Mouse (Mus musculus) spleen, postnatal 14 days (tissue): Measurements from ENCODE around the gene Pafah1b1.
A peak's percentile ranks its signal among the peaks of the same experiment; 100 is the strongest.

Source experiments
- DNase-seq, 2 experiments: peaks; one replicate each; pipeline ENCODE4 v3.0.0; 2021 to 2022; ENCODE audit warnings: low spot score in 2 of 2

Gene Pafah1b1

DNA sequence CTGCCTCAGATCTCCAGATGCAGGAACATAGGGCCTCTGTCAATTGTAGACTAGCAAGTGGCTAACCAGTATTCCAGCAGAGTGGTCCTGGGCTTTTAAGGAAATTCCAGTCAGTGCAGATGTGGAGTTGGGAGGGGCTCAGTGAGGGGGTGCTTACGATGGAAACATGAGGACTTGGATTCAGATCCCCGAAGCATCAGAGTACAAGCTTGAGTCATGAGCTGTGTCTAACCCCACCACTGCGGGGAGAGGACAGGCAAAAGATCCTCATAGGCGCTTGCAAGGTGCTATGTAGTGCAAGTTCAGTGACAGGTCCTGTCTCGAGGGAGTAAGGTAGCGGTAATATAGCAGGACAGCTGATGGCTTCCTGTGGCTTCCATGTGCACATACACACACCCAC is 62.2 kb downstream of the Pafah1b1 start:
- no peak for DNase-seq

DNA sequence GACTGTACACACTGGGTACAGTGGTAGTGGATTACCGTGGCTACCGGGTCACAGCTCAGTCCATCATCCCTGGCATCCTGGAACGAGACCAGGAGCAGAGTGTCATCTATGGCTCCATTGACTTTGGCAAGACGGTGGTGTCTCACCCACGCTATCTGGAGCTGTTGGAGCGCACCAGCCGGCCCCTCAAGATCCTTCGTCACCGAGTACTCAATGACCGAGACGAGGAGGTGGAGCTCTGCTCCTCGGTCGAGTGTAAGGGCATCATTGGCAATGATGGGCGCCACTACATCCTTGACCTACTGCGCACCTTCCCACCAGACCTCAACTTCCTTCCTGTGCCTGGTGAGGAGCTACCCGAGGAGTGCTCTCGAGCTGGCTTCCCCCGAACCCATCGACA is 62.8 kb downstream of the Pafah1b1 start:
- DNase-seq, result no peak

DNA sequence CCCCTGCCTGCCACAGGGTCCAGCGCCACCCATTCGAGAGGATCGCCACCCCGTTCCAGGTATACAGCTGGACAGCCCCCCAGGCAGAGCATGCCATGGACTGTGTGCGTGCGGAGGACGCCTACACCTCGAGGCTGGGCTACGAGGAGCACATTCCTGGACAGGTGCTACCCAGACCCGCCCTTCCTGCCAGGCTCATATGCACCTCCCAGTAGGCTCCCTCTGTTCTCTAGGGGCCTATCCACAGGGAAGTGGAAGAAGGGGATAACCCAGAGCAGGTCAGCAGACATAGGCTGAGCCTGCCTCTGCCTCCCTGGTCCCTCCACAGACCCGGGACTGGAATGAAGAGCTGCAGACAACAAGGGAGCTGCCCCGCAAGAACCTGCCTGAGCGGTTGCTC is 64.1 kb downstream of the Pafah1b1 start:
- DNase-seq, result no peak

DNA sequence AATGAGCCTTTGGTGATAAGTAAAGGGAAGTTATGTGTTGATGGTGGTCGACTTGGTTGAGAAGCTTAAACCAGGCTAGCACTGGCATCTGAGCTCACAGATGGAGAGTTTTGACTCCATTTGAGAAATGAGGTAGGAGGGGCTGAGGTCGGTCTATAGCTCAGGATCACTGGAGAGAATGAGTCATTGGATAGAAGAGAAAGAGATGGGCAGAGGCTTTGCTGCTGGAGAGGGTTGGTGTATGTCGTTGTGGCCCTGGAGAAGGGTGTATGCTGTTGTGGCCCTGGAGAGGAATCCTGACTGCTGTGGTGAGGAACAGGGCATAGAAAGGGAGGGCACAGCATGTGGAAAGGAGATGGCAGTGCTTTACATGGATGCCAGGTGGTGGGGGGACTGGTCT is 68.5 kb downstream of the Pafah1b1 start:
- DNase-seq, result no peak

DNA sequence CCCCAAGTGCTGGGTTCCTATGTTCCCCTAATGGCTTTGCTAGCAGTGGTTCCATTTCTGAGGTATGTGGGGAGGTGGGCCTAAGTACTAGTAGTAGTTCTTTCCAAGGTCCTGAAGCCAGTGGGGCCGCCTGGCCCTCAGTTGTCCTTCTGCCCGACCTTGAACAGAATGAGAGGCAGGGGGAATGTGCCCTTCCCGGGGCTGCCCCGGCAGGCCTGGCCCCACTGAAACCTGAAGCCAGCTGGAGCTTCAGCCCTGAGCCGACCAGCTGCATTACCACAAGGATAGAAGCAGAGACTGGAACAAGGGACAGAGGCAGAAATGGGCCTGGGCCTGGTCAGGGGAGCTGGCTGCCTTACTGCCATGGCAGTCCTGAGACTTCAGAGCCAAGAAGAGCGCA is 71.1 kb downstream of the Pafah1b1 start:
- no peak for DNase-seq

DNA sequence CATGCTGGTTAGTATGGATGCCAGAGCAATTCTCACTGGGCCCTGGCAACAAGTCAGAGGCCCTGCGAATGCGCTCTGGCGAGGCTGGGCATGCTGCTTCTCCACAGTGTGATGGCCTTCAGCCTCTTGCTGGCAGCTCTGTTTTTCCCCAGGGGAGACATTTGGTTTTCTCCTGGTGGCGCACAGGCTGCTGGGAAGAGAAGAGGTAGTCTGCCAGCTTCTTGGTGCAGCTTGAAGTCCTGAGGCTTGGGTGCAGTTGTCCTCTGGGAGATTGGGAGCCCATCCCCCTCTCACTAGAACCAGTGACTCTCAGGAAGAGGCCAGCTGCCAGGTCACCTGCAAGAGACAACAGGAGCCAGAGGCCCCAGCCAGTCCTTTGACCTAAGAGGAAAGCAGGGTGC is 71.7 kb downstream of the Pafah1b1 start:
- DNase-seq, result no peak

DNA sequence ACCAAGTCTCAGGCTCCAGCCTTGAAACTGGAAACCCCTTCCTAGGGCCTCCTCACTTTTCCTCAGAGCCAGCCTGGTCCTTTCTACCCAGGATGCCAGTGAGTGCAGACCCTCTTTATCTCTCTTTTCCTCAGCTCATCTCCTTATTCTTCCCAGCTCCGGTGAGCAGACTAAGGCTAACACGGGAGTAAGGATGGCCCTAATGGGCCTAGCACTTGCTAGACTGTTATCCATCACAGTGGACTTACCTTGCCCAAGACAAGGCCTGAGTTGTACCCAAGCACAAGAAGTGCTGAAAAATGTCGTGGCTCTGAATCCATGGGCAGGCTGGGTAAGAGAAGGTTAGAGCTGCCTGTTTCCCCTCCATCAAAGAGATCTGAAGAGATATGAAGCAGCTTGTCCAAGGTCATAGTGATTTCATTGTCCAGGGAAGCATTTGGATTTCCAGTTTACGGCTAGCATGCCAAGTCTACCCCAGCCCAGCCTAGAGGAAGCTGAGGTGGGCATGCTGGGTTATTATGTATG is 73.8 kb downstream of the Pafah1b1 start:
- DNase-seq, result no peak

DNA sequence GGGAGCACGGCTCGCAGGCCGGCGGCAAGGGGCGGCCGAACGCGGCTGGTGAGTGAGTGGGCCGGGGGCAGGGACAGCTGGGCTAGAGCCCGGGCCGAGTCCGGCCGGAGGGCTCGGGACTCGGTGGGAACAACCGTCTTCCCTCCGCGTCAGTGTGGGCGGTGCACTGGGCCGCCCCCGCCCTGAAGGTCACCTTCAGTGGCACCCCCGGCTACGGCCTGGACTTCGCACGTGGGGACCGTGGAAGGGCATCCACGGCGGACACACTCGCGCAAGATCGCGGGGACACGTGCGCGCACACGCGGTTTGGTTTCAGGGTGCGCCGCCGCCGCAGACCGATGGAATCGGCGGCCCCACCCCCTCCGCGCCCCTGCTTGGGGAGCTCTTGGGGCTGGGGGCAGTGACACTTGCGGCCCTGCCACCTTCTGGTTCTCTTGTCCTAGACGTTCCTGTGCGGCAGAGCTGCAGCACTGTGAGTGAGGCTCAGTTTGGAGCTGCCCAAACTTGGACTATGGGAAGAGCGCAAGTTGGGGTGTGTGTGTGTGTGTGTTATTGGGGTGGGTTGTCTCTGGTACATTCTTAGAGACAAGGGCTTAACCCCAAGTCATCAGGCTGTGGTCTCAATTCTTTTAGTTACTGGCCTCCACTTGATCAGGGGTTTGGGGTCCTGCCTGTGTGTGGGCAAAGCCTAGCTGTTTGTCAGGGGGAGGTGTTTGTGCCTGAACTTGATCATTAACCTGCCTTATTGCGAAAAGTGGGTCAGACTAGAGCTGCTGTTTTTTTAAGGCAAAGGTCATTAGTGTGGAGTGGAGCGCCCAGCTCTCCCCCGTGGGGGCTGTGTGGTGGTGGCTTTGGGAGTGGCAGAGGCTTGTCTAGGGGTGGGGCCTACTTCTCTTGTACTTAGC is 74.6 kb downstream of the Pafah1b1 start:
- peak in 1 of 2 experiments; percentile 20 for DNase-seq

DNA sequence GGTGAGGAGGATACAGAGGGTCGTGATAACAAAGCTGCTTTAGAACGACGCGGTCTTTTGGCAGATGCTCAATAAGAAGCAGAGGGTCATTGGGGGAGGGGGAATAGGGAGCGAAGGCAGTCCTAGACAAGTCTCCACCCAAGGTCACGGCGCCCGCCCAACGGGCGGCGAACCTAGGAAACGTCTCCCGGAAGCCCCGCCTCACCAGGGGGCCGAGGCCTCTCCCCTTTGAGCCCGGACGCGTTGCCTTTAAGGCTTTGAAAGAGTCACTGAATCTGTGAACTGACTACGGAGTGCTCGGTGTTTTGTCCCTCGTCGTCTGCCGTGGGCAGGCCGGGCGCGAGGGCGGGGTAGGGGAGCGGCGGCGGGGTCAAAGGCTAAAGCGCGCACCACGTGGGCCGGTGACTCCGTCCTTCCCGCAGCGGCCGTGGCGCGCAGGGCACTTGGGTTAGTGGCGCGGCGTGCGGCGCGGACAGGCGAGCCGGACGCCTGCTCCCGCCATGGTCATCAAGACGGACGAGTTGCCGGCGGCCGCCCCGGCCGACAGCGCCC is 75.3 kb downstream of the Pafah1b1 start, which contains the start of gene Cluh:
Gene Cluh, plus strand, starts transcription at position 401 of the 552 bp plus-strand sequence.
- peak; percentile 94 to 97 for DNase-seq

DNA sequence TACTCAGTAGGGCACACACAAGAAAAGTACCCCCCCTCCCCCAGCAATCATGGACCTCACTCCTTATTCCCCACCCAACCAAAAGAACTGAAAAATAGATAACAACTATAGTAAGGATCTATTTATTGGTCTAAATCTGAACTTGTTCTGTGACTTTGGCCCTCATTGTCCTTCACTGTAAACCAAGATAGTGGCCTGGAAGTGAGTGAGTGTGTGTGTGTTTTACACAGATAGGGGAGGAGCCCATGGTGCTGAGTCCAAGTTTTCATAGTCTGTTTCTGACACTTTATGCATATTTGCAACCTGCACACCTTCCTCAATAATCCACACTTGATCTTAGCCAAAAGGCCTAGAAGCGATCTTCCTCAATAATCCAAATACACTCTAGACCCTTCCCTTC is 75.8 kb downstream of the Pafah1b1 start:
- DNase-seq, result no peak

DNA sequence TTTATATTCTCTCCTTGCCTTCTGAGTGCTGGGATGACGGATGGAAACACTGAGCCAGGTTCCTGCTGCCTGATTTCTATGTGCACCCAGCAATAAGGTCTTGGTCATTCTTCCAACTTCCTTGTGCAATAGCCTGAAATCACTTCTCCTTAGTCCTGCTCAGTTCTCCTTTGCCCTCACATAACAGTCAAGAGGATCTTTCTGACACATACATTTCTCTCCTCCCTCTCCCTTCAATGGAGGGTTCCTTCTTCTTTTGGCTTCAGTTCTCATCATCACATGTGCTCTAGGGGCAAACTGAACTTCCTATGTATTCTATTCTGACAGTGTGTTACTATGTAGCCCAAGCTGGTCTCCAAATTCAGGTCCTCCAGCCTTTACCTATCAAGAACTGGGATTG is 76.5 kb downstream of the Pafah1b1 start:
- DNase-seq, result no peak

DNA sequence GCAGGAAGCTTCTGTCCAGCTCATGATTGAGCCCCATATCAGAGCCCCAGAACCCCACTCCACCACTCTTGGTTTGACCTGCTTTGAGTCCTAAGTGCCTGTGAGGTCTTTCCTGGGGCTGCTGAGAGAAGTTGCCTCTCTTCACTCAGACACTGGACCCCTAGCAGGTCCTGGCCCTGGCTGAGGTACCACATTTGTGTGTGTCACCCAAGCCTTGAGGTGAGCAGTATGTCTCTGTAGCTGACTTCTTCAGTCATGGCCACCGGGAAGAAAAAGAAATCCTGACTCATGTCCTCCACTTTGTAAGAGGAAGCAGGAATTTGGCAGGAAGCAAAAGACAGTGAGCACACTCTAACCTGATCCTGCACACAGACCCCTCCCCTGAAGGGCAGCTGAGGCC is 84.8 kb downstream of the Pafah1b1 start:
- DNase-seq, result no peak

DNA sequence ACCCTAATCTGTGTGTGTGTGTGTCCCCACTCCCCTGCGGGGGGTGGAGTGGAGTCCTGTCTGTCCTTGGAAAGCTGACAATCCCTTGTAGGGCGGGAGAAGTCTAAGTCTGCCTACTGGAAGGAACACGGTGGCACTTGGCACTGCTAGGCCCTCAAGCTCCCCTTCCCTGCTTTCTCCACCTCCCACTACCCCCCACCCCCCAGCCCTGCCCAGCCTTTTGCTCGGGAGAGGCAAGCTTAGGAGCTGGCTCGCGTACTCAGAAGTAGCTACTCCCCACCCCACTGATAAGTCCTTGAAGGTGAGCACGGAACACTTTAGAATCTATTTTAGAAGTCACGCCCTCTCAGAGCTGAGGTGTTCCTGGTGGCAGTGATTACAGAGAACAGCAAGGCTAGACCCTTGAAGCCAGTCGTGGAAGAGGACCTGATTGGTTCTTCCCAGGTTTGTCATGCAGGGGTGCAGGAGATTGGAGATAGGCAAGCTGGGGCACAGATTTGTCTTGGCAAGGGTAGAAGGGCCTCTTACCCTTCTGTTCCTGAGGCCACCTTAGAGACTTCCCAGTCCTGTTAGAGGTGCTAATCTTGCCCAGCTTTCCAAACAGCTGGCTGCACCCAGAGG is 85.6 kb downstream of the Pafah1b1 start:
- no peak for DNase-seq

DNA sequence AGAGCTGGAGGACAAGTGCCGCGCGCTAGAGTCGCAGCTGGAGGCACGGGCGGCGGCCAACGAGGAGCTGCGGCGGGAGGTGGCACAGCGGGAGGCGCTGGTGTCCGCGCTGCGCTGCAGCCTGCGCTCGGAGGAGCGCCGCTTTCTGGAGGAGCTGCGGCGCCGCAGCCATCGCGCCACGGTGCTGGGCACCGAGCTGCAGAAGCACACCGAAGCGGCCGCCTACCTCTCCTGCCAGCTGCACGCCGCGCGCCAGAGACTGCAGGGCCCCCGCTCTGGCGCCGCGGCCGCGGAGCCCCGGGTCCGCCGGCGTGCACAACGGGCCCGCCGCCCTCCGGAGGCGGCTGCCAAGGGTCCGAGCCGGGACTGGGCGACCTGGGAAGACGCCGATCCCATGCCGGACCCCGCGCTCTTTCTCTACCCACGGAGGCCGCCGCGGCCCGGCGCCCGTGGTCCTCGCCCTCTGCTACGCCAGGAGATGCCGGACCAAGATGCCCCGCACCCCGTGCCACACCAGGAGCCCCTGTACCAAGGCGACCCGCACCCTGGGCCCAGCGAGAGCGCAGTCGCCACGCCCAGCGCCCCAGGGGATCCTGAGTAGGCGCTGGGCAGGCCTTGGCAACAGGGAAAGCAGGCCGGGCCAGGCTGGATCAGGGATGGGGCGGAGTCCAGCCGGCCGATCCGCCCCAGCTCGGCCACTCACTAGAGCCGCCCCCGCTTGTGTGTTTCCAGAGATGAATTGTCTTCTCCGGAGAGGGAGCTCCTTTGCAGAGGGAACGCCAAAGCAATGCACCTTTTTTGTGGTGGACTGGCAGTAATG is 86.3 kb downstream of the Pafah1b1 start:
- DNase-seq, result peak; percentile 29 to 40

DNA sequence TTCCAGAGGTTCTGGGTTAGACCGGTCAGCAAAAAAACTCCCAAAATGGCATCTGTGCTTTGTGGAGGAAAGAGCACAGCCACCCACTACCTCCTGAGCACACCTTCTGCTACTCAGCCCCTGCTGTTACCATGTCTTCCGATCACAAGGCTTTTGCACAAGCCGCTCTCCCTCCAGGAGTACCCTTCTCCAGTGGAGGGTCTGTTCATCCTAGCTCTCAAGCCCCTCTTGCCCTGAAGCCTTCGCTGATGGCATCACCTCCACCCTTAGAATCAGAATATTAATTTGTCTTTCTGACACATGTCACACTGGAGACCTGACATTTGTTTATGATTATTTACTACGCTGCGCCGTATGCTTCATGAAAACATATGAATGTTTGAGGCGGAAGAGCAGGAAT is 87.0 kb downstream of the Pafah1b1 start:
- no peak for DNase-seq

DNA sequence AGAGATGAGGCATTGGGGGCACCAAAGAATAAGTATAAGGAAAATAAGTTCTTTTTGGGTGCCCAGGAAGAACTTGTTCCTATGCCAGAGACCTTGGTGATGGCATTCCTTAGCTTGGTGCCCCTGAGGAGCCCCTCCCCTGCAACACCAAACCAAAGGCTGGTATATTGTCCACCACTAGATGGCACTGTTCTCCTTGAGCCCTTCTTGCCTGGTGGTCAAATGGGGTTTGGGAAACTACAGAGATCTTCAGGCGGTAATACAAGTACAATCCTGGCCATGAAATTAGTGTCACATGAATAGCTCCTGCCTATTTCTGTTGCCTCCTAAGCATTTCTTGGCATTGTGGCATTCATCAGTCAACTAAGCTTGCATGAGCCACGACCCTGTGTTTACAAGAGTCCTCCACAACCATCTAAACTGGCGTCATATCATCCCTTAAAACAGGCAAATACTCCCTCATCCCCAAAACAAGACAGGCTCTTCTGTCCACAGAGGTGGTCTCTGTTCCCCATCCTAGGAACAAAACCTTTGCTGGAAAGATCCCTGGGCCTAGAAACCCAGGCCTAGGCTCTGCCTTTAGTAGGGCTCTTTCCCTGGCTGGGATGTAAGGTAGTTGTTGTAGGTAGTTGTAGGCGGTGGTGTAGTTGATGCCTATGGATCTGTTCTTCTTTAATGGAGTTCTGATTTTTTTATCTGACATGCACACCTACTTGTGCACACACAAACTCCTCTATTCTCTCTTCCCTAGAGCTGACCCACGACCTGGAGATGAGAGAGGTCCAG is 89.8 kb downstream of the Pafah1b1 start:
- DNase-seq, result peak in 1 of 2 experiments; percentile 46

DNA sequence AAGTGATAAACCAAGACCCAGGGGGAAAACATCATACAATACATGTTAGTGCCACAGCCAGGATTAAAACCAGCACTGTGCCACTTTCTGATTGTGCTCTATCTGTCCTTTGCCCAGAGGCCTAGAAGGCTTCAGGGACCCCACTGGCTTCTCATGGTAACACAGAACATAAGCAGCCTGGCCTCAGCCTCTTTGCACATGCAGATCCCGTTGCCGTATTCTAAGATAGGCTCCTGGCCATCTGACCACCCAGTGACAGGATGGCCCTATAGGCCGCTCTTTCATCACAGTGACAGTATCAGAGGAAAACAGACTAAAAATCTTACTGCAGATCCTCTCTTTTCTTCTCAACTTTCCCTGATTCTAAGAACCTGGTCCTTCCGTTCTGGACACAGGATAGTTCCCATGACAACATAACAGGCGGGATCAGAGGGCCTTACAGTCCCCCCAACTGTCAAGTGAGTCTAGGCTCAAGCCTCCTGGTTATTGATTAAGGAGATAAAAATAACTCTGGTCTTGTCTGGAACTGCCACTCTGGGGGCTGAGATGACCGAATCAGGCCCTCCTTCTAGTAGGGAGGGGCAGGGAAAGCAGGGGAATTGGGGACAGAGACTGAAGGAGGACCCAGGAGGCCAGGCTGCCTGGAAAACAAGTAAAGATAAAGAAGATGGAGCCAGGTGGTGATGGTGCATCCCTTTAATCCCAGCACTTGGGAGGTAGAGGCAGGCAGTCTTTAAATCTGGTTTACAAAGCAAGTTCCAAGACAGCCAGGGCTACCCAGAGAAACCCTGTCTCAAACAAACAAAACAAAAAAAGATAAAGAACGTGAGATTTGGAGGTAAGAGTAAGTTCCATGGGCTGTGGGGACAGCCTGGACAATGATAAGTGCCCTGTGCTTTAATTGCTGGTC is 92.3 kb downstream of the Pafah1b1 start:
- no peak for DNase-seq

DNA sequence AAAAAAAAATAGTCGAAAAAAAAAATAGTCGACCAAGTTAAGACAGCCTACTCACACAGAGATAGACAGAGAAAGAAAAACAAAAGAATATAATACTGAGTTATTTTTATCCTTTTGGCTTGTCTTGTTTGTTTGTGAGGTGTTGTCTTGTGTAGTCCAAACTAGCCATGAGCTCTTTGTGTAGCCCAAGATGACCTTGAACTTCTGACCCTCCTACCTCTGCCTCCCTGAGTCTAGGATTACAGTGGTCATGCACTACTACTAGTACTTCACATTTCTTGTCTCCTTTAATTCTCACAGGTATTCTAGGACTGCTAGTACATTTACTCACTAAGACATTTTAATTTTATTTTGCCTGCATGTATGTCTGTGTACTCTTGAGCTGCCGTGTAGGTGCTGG is 97.0 kb downstream of the Pafah1b1 start:
- no peak for DNase-seq

DNA sequence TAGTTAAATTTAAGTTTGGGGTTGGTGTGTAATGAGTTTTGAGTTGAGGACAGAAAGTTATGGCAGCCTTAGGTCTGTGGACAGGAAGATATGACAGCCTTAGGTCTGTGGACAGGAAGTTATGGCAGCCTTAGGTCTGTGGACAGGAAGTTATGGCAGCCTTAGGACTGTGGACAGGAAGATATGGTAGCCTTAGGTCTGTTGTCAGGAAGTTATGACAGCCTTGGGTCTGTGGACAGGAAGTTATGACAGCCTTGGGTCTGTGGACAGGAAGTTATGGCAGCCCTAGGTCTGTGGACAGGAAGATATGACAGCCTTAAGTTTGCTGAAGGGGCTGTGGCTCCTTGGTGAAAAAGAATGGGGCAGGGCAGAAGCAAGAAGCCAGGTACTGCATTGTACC is 99.1 kb downstream of the Pafah1b1 start:
- DNase-seq, result no peak
